Mouse (Mus musculus) hindbrain, embryonic 10.5 days (tissue): ENCODE results near the gene Lin52. TPM values are rescaled to one million over a fixed set of nuclear protein-coding genes. Genes with fewer than 3 reads are reported as not detected.

ENCODE experiments used
- DNase-seq: peaks from one replicate; pipeline ENCODE4 v3.0.0-alpha.2; 2017; ENCODE audit warnings: low spot score
- H3K27ac ChIP-seq: fragments of 300-500 bp; sonication (generic); 2 replicates; pipeline ENCODE4 v1.5.1; 2016; ENCODE audit warnings: mild to moderate bottlenecking, moderate library complexity
- H3K27me3 ChIP-seq: fragments of 300-500 bp; sonication (generic); 2 replicates; pipeline ENCODE4 v1.6.1; 2016; ENCODE audit warnings: mild to moderate bottlenecking; ENCODE audit not compliant: poor library complexity, insufficient read depth, severe bottlenecking
- H3K36me3 ChIP-seq: fragments of 300-500 bp; sonication (generic); 2 replicates; pipeline ENCODE4 v1.6.1; 2016; ENCODE audit warnings: mild to moderate bottlenecking, moderate library complexity
- H3K4me1 ChIP-seq: fragments of 300-500 bp; sonication (generic); replicated peaks from 2 replicates; pipeline ENCODE4 v1.6.1; 2016; ENCODE audit warnings: mild to moderate bottlenecking
- H3K4me3 ChIP-seq: fragments of 300-500 bp; sonication (generic); 2 replicates; pipeline ENCODE4 v1.5.1; 2016; ENCODE audit warnings: mild to moderate bottlenecking, moderate library complexity
- H3K9me3 ChIP-seq: fragments of 300-500 bp; sonication (generic); 2 replicates; pipeline ENCODE4 v1.6.1; 2016; ENCODE audit warnings: mild to moderate bottlenecking, moderate library complexity
- WGBS: fragments of 180-500 bp; shearing (Covaris S2); methylation state at CpG from one replicate; pipeline ENCODE4 v1.1.7; 2016; 5-methylcytosine and 5-hydroxymethylcytosine counted together
- polyA plus RNA-seq: library from polyadenylated mRNA; unstranded; fragments of >200 nt; fragmentation: Nextera tagmentation; extraction: Ambion mirVana; gene quantifications from 2 replicates; pipeline ENCODE4 v1.2.1, GENCODE M21; 2016

Lin52 gene
- polyA plus RNA-seq, 1 experiment from 2014 or later: 30.8 TPM

DNA sequence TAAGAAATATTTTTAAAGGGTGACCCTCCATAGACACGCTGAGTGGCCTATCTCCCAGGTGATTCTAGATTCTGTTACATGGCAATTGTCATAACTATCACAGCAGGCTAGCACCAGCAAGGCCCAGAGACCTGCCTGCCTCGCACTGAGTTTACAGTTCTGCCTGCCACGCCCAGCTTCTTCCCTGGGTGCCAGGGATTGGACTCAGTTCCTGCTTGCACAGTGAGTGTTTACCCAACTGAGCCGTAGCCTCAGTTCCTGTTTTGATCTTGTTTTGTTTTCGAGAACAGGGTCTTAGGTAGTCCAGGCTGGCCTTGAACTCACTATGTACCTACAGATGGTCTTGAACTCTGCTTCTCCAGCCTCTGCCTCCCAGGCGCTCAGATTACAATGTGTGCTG lies 116.4 kb downstream of the Lin52 start:
- H3K27me3 ChIP-seq: peaks cover 95% of the 10 kb centered on the region
- H3K27ac ChIP-seq: no peak overlapping the region
- H3K9me3 ChIP-seq: no peaks in the 10 kb centered on the region
- no peak overlapping the region for H3K4me3 ChIP-seq
- no peak for DNase-seq
- 85% methylated on average over 6 of the region's 6 CpGs for WGBS
- no peaks in the 10 kb centered on the region for H3K36me3 ChIP-seq
- H3K4me1 ChIP-seq: peaks cover 29% of the 10 kb centered on the region

DNA sequence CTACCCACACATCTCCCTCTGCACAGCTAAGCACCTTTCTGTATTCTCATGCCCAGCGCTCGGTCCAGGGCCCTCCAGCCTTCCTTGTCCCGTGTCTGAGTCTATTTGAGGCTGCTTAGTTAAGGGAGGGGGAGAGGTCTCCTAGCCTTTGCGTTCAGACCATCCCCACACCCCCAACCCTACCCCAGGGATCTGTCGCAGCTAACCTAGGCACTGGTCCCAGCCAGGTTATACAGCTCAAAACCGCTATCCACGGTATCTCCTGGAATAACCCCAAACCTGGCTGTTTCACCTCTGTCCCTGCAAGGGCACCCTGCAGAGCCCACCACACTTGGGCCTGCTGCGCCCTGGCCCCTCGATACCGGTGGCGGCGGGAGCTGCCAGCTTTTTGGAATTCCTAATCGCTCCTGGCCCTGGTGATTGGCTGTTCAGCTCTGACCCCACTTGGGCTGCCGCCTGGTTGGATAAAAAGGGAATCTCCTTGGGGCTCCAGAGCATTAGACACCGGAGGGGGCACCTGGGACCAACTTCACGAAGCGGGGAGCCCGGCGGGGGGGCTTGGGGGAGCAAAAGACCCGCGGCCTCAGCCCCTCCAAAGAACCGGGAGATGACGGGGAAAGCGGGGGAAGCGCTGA lies 118.2 kb downstream of the Lin52 start, which contains the start of gene Vsx2:
Gene Vsx2, plus strand, starts transcription at position 427 of the 635 bp plus-strand sequence.
- peak within 1 kb of the TSS; percentile 35 for H3K4me3 ChIP-seq
- no peaks in the 10 kb centered on the region for H3K36me3 ChIP-seq
- H3K9me3 ChIP-seq: no peaks in the 10 kb centered on the region
- under 1% methylated on average over 25 of the region's 25 CpGs for WGBS
- H3K27me3 ChIP-seq: peaks cover 95% of the 10 kb centered on the region
- DNase-seq: peak; percentile 52
- H3K4me1 ChIP-seq: peaks cover 29% of the 10 kb centered on the region
- no peak within 1 kb of the TSS for H3K27ac ChIP-seq

DNA sequence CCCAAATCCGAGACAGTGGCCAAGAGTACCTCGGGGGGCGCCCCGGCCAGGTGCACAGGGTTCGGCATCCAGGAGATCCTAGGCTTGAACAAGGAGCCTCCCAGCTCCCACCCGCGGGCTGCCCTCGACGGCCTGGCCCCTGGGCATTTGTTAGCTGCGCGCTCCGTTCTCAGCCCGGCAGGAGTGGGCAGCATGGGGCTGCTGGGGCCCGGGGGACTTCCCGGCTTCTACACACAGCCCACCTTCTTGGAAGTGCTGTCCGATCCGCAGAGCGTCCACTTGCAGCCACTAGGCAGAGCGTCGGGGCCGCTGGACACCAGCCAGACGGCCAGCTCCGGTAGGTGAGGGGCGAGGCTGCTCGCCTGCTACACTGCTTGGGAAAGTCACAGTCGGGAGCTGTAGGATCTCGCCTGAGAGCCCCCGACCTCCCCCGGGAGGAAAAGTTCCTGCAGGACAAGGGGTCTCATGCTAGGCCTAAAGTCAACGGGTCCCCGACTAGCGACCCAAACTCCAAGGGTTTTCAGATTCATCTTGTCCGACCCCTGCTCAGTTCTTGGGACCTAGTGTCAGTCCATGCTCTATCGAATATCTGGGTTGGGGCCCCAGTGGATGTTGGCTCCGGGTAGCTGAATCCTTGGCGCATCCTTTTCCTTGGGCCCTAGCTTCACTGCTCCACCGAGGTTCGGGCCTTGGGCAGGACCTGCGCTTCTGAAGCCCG lies 118.9 kb downstream of the Lin52 start:
- DNase-seq: peak; percentile 58
- Histone ChIP-seq H3K36me3 (no peaks in the 10 kb centered on the region), H3K27ac (no peak overlapping the region), H3K9me3 (no peaks in the 10 kb centered on the region), H3K4me1 (peaks cover 29% of the 10 kb centered on the region), H3K4me3 (peak overlapping the region; percentile 35), H3K27me3 (peaks cover 97% of the 10 kb centered on the region)
- under 1% methylated on average over 40 of the region's 40 CpGs for WGBS

DNA sequence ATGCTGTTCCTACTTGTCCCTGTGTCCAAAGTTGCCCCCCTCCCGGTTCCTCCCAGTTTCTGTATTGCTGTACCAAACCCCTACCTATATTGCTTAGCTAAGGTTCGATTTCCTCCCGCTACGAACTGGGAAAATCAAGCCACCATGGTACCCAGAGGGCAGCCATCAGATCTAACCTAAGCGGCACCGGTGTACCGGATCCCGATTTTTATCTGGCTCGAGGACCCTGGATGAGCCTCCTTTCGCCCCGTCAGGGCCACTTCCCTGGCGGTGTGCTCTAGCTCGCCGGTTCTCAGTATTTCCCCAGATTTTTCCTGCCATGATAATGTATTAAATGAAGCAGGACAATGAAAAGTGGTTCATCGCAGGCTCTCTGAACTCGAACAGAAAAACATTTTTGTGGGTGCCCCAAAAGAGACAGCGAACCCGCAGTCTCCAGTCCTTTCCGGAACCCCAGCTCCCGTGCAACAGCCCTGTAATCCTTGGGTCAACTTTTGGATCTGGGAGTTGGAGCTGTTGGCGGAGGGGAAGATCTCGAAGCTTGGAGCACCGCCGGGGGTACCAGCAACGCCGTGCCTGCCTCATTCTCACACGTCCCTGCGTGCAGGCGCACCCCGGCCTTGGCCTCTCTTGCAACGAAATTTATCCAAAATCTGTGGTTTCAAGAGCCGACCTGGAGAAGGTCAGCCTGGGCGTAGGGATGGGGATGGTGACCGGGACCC lies 119.6 kb downstream of the Lin52 start:
- Histone ChIP-seq H3K4me3 (peak overlapping the region; percentile 35; the same call in 1 of the 2 replicates), H3K36me3 (no peaks in the 10 kb centered on the region), H3K4me1 (peaks cover 29% of the 10 kb centered on the region), H3K27me3 (peaks cover 100% of the 10 kb centered on the region), H3K9me3 (no peaks in the 10 kb centered on the region), H3K27ac (no peak overlapping the region)
- DNase-seq: peak; percentile 60
- under 1% methylated on average over 34 of the region's 34 CpGs for WGBS

DNA sequence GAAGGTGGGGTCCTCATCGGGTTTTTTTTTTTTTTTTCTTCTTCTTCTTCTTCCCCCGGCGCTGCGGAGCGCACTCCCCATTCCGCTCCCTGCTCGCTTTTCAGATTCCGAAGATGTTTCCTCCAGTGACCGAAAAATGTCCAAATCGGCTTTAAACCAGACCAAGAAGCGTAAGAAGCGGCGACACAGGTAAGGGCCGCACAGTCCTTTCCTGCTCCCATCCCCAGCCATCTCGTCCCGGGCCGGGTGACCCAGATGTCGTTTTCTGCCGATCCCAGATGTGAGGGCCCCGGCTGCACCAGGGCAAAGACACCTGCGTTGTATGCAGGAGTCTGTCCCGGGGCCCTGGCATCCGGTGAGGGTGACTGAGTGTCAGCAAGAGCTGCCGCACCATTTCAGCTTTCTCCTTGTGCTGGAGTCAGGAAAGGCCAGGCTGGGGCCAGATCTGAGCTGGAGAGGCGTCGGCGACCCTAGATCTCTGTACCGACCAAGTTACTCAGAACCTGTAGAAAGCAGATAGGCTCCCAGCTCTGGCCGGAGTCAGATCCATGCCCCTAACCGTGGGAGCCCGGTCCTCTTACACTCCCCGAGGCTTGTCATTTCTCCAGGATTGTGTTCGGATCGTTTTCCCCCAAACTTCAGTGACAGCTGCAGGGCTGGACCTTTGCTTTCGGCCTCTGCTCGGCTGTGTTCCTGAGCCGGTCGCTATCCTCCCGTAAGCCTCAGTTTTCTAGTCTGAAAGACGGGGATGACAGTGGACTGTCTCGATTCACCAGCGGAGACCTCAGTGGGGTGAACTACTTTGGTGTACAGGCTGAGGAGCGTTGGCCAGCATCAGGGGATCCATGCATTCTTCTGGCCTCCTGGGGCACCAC lies 120.5 kb downstream of the Lin52 start:
- Histone ChIP-seq H3K27me3 (peaks cover 100% of the 10 kb centered on the region), H3K36me3 (no peaks in the 10 kb centered on the region), H3K27ac (no peak overlapping the region), H3K4me1 (peaks cover 29% of the 10 kb centered on the region), H3K4me3 (peak overlapping the region; percentile 9; the same call in 1 of the 2 replicates), H3K9me3 (no peaks in the 10 kb centered on the region)
- WGBS: 1% methylated on average over 43 of the region's 43 CpGs
- no peak for DNase-seq

DNA sequence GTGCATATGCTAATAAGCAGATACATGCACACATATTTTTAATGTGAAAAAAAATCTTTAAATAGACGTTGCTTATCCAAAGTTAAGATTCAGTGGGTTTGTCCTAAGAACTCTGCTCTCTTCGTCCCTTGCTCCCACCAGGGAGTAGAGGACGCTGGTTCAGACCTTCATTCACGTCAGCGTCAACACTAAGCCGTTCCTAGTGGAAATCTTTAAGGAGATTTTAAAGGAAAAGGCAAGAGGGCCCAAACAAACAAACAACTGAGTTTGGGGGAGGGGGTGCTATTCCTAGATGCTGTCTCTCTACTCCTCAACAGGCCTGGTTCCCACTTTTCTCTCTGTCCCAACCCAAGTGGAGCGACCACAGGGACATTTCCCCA lies 121.1 kb downstream of the Lin52 start:
- no peak overlapping the region for H3K4me3 ChIP-seq
- WGBS: 1% methylated on average over 7 of the region's 7 CpGs

DNA sequence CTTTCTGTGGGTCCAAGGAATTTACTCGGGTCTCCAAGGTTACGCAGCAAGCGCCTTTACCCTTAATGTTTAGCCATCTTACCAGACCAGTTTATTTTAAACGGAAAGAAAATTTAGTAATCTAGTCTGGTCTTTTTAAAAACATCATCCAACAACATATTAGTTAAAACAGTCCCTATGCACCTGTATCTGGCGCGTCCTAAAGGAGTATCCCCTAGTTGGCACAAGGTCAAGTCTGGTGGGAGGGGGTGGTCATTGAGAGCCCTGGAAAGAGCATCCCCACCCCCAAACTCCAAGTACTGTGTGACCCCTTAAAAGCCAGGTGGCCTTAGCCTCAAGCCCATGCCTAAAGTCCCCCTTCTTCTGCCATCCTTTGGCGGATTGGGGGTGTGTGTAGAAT lies 121.9 kb downstream of the Lin52 start:
- 13% methylated on average over 7 of the region's 7 CpGs for WGBS
- Histone ChIP-seq H3K36me3 (no peaks in the 10 kb centered on the region), H3K27ac (no peak overlapping the region), H3K4me1 (peaks cover 29% of the 10 kb centered on the region), H3K9me3 (no peaks in the 10 kb centered on the region), H3K27me3 (peaks cover 98% of the 10 kb centered on the region), H3K4me3 (no peak overlapping the region)
- DNase-seq: no peak

More for the DNA sequence above, 121.1 kb downstream of the Lin52 start:
- H3K27me3 ChIP-seq: peaks cover 100% of the 10 kb centered on the region
- H3K4me1 ChIP-seq: peaks cover 29% of the 10 kb centered on the region
- no peak overlapping the region for H3K27ac ChIP-seq
- no peaks in the 10 kb centered on the region for H3K36me3 ChIP-seq
- peak; percentile 27 for DNase-seq
- H3K9me3 ChIP-seq: no peaks in the 10 kb centered on the region

DNA sequence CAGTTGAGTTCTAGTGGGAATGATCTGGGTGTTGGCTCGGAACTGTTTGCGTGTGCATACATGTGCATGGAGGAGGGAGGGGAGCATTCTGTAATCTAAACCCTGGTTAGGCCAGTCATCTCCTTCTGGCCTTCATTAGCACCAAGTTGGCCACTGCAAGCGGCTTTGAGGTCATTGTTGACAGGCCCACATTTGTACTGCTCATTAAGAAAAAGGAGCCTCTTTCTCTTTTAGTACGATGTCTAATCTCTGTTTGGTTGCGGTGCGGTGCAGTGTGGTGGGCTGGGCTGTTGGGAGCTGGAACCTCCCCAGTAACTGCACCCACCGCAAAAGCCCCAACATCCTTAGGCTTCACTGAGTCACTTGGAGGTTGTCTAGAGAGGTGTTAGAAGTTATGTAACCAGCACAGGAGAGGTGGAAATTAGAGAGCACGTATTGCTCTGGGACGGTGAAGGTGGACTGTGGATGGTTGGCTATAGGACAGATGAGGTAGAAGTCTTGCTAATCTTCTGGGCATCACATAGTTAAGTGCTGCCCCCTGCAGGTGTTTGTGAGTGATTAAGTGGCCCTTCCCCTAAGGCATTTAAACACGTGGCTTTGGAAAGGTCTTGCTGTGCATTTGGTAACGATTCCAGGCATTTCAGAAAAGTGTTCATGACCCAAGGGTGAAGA lies 126.7 kb downstream of the Lin52 start:
- Histone ChIP-seq H3K27ac (no peak overlapping the region), H3K4me1 (peaks cover 6% of the 10 kb centered on the region), H3K27me3 (peaks cover 50% of the 10 kb centered on the region), H3K36me3 (no peaks in the 10 kb centered on the region), H3K4me3 (no peak overlapping the region), H3K9me3 (0 out of 2 replicates have a peak, but pooled peaks cover 13% of the 10 kb centered on the region)
- DNase-seq: no peak
- WGBS: 77% methylated on average over 11 of the region's 11 CpGs

DNA sequence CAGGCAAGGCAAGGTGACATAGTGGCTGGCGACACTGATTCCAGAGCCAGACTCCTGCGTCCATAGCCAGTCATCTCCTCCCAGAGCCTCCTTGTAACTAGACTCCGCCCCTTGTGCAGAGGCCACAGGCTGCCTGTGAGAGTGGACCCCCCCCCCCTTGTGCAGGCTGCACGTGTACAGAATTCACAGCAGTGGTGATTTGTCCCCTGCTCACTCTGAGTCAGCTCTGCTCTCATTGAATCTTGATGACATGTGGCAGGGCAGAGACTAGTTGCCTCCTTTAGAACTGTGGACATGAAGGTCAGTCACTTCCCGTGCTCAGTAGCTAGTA lies 127.2 kb downstream of the Lin52 start:
- Histone ChIP-seq H3K36me3 (no peaks in the 10 kb centered on the region), H3K27ac (no peak overlapping the region), H3K9me3 (0 out of 2 replicates have a peak, but pooled peaks cover 15% of the 10 kb centered on the region), H3K4me1 (peaks cover 6% of the 10 kb centered on the region), H3K27me3 (peaks cover 45% of the 10 kb centered on the region), H3K4me3 (no peak overlapping the region)
- WGBS: 45% methylated on average over 5 of the region's 5 CpGs
- DNase-seq: peak; percentile 15

DNA sequence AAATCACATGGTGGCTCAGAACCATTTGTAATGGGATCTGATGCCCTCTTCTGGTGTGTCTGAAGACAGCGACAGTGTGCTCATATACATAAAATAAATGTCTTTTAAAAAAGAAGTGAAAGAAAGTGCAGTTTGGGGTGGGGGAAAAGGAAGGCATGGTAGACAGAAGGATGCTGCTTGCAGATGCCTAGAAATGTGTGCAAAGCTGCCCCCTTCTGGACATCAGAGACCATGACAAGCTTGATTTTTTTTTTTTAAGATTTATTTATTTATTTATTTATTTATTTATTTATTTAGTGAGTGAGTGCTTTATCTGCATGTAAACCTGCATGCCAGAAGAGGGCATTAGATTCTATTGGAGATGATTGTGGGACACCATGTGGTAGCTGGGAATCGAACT lies 130.1 kb downstream of the Lin52 start:
- Histone ChIP-seq H3K27ac (no peak overlapping the region), H3K27me3 (peaks cover 24% of the 10 kb centered on the region), H3K4me1 (peaks cover 6% of the 10 kb centered on the region), H3K9me3 (0 out of 2 replicates have a peak, but pooled peaks cover 15% of the 10 kb centered on the region), H3K36me3 (no peaks in the 10 kb centered on the region), H3K4me3 (no peak overlapping the region)
- 92% methylated on average over 2 of the region's 2 CpGs for WGBS
- DNase-seq: no peak

DNA sequence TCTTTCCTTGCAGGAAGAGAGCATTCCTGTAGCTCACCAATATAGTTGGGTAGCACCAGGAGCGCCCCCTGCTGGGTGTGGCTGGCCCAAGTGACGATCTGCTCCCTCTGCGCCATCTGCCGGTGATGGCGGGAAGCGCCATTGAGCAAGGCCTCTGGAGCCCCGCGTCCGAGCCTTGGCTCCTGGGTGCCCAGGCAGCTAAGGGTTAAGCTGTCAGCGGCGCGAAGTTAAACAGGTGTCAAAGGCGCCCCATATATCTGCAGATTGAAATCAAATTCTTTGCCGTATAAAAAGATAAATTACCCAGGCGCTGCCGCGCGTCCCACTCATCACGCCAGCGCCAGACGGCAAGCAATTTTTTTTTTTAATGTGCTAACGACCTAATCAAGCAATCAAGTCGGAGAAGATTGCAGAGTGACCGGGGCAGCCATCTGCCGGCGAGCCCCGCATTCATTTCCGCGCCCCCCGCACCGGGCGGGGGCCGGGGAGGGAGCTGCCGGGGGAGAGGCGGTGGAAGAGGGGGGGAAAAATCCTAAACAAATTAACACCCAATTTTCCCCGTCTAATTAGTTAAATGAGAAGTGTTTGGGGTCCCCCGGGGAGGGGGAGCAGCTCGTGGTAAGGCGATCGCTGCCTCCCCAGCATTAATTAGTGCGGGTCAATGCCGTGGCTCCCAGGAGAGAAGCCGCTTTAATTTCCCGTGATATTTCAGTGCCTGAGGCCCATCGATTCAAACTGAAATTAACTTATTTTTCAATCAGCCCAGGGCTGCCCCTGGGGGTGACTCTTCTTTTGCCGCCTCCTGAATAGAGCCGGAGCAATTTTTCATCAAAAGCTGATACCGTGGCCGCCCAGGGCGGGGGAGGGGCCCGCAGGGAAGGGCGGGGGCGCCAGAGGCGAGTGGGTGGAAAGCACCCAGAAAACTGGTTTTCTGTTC lies 138.9 kb downstream of the Lin52 start:
- Histone ChIP-seq H3K4me1 (peaks cover 11% of the 10 kb centered on the region; the same call in 1 of the 2 replicates), H3K4me3 (peak overlapping the region; percentile 65), H3K9me3 (no peaks in the 10 kb centered on the region), H3K27me3 (peaks cover 41% of the 10 kb centered on the region), H3K36me3 (no peaks in the 10 kb centered on the region), H3K27ac (peak overlapping the region; percentile 74)
- WGBS: under 1% methylated on average over 54 of the region's 54 CpGs
- DNase-seq: peak; percentile 95
